Mouse (Mus musculus): ENCODE measurements around the gene Phactr2. TPM values are rescaled to one million over a fixed set of nuclear protein-coding genes. Genes with fewer than 3 reads are reported as not detected.

Gene Phactr2
- polyA plus RNA-seq, 1 experiment from 2014 or later, result 55.5 TPM

GRCm38 (mm10) chr10:13438118-13438821 is 35.9 kb downstream of the Phactr2 start:
- 68% methylated on average over 10 of the region's 10 CpGs for WGBS
- ATAC-seq (replicated peaks; ENCODE audit: extremely low read depth, insufficient read depth, low FRiP score), result no peak

DNA sequence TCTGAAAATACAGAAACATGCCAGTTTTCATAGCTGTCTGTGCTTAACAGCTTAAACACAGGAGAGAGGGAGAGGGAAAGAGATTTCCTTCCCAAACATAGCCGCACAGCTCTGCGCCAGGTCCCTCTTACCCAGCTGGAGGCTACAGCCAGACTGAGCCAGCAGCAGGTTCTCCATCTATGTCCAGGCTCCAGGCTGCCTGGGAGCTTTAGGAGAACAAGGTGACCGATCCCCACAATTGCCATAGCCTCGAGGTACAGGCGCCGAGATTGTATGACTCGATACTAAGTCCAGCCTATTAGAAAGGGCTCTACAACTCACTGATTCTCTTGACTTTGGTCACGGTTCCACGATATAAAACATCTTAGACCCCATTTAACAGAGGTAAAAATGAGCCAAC is 37.2 kb downstream of the Phactr2 start:
- Histone ChIP-seq H3K4me1 (ENCODE audit: control insufficient read depth, insufficient read depth, low read length) (peaks cover 14% of the 10 kb centered on the region), H3K9me3 (replicated peaks; ENCODE audit: control insufficient read depth, low read length) (no peaks in the 10 kb centered on the region), H3K27me3 (ENCODE audit: control insufficient read depth, insufficient read depth, low read length) (no peaks in the 10 kb centered on the region), H3K4me2 (ENCODE audit: low read depth, low read length) (peak overlapping the region; percentile 46), H3K9ac (ENCODE audit: low read length) (no peak overlapping the region), H3K36me3 (ENCODE audit: control insufficient read depth, insufficient read depth) (no peaks in the 10 kb centered on the region), H3K27ac (ENCODE audit: low read length) (peak overlapping the region; percentile 65), H3K4me3 (ENCODE audit: low read length) (no peak overlapping the region)
- 72% methylated on average over 9 of the region's 9 CpGs for WGBS
- ATAC-seq (replicated peaks; ENCODE audit: extremely low read depth, insufficient read depth, low FRiP score), result no peak

More at GRCm38 (mm10) chr10:13438118-13438821, 35.9 kb downstream of the Phactr2 start:
- H3K4me3 ChIP-seq (ENCODE audit: low read length), result no peak overlapping the region
- peaks cover 14% of the 10 kb centered on the region for H3K4me1 ChIP-seq (ENCODE audit: control insufficient read depth, insufficient read depth, low read length)
- no peak overlapping the region for H3K4me2 ChIP-seq (ENCODE audit: low read depth, low read length)
- no peaks in the 10 kb centered on the region for H3K36me3 ChIP-seq (ENCODE audit: control insufficient read depth, insufficient read depth)
- no peaks in the 10 kb centered on the region for H3K27me3 ChIP-seq (ENCODE audit: control insufficient read depth, insufficient read depth, low read length)
- no peaks in the 10 kb centered on the region for H3K9me3 ChIP-seq (replicated peaks; ENCODE audit: control insufficient read depth, low read length)
- H3K9ac ChIP-seq (ENCODE audit: low read length), result no peak overlapping the region
- no peak overlapping the region for H3K27ac ChIP-seq (ENCODE audit: low read length)

GRCm38 (mm10) chr10:13433016-13433415 is 41.2 kb downstream of the Phactr2 start:
- Histone ChIP-seq H3K36me3 (ENCODE audit: control insufficient read depth, insufficient read depth) (no peaks in the 10 kb centered on the region), H3K4me1 (ENCODE audit: control insufficient read depth, insufficient read depth, low read length) (peaks cover 17% of the 10 kb centered on the region), H3K27ac (ENCODE audit: low read length) (no peak overlapping the region), H3K4me2 (ENCODE audit: low read depth, low read length) (no peak overlapping the region), H3K9me3 (replicated peaks; ENCODE audit: control insufficient read depth, low read length) (no peaks in the 10 kb centered on the region), H3K27me3 (ENCODE audit: control insufficient read depth, insufficient read depth, low read length) (no peaks in the 10 kb centered on the region), H3K9ac (ENCODE audit: low read length) (no peak overlapping the region), H3K4me3 (ENCODE audit: low read length) (no peak overlapping the region)
- whole genome bisulfite sequencing, result 75% methylated on average over 7 of the region's 7 CpGs
- ATAC-seq (replicated peaks; ENCODE audit: extremely low read depth, insufficient read depth, low FRiP score), result no peak

DNA sequence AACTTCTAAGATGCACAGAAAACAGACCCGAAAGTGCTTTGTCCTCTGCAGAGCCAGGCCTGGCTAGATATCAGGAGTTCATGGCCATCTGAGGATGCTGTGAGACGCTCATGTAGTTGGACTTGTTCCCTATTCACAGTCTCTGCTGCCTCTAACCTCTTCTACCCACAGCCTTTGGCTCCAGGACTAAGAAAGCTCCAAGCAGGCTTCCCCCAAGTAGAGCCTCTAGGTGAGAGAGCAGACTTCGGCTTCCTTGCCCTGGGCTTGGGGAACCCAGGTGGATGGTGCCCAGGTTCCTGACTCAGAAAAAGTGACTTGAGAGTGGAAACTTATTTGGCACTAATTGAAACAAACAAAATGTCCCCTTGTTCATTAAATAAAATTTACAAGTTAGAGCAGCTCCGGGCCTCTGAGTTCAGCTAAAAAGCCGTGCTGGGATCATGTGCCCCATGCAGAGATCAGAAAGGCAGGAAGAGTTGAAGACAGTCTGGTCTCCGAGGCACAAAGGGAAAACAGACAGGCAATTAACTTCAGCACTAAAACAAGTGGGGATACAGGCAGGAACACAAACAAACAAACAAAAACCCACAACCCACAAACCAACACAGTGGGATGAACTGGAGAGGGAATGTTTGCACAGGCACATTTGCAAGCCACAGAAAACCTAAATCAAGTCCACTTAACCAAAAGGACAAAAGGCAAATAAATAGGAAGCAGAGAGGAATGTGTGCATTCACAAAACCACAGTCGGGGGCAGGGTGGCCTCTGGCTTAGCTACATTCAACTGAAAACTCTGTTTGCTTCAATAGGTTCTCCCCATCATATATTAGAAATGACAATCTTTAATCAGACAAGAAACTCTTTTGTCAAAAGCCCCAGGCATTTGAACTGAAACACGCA is 42.3 kb downstream of the Phactr2 start:
- H3K9ac ChIP-seq (ENCODE audit: low read length), result no peak overlapping the region
- WGBS, result 48% methylated on average over 8 of the region's 8 CpGs
- no peaks in the 10 kb centered on the region for H3K27me3 ChIP-seq (ENCODE audit: control insufficient read depth, insufficient read depth, low read length)
- no peaks in the 10 kb centered on the region for H3K36me3 ChIP-seq (ENCODE audit: control insufficient read depth, insufficient read depth)
- peaks cover 17% of the 10 kb centered on the region for H3K4me1 ChIP-seq (ENCODE audit: control insufficient read depth, insufficient read depth, low read length)
- no peak overlapping the region for H3K27ac ChIP-seq (ENCODE audit: low read length)
- no peak overlapping the region for H3K4me2 ChIP-seq (ENCODE audit: low read depth, low read length)
- no peak for ATAC-seq (replicated peaks; ENCODE audit: extremely low read depth, insufficient read depth, low FRiP score)
- no peaks in the 10 kb centered on the region for H3K9me3 ChIP-seq (replicated peaks; ENCODE audit: control insufficient read depth, low read length)
- no peak overlapping the region for H3K4me3 ChIP-seq (ENCODE audit: low read length)

DNA sequence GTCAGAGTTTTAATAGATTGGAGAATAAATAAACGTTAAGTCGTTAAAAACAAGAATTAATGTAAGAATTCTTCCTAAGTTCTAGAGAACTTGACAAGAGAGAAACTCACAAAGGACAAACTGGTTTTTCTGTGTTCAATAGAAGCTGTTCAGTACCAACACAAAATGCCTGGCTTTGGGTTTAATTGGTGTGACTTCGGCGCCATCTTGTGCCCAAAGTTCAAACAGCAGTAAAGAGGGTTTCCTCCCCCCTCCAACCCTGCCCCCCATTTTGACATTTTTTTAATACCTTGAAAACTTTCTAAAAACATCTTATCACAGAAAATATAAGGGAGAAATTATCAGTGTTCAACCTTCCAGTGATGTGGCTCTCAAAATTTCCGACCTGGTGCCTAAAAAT is 44.4 kb downstream of the Phactr2 start:
- 8% methylated on average over 5 of the region's 5 CpGs for WGBS

GRCm38 (mm10) chr10:13429240-13429639 is 45.0 kb downstream of the Phactr2 start:
- ATAC-seq (replicated peaks; ENCODE audit: extremely low read depth, insufficient read depth, low FRiP score), result 0 out of 2 replicates have a peak, but pooled peaks have one; percentile 37
- Histone ChIP-seq H3K4me1 (ENCODE audit: control insufficient read depth, insufficient read depth, low read length) (peaks cover 10% of the 10 kb centered on the region), H3K9me3 (replicated peaks; ENCODE audit: control insufficient read depth, low read length) (no peaks in the 10 kb centered on the region), H3K4me3 (ENCODE audit: low read length) (no peak overlapping the region), H3K4me2 (ENCODE audit: low read depth, low read length) (no peak overlapping the region), H3K9ac (ENCODE audit: low read length) (no peak overlapping the region), H3K27me3 (ENCODE audit: control insufficient read depth, insufficient read depth, low read length) (no peaks in the 10 kb centered on the region), H3K27ac (ENCODE audit: low read length) (0 out of 2 replicates have a peak overlapping the region, but pooled peaks have one; percentile 23), H3K36me3 (ENCODE audit: control insufficient read depth, insufficient read depth) (no peaks in the 10 kb centered on the region)
- WGBS, result 73% methylated on average over 13 of the region's 13 CpGs

More for the DNA sequence above, 44.4 kb downstream of the Phactr2 start:
- Histone ChIP-seq H3K9ac (ENCODE audit: low read length) (no peak overlapping the region), H3K4me3 (ENCODE audit: low read length) (no peak overlapping the region), H3K36me3 (ENCODE audit: control insufficient read depth, insufficient read depth) (no peaks in the 10 kb centered on the region), H3K9me3 (replicated peaks; ENCODE audit: control insufficient read depth, low read length) (no peaks in the 10 kb centered on the region), H3K27me3 (ENCODE audit: control insufficient read depth, insufficient read depth, low read length) (no peaks in the 10 kb centered on the region), H3K4me1 (ENCODE audit: control insufficient read depth, insufficient read depth, low read length) (peaks cover 10% of the 10 kb centered on the region), H3K4me2 (ENCODE audit: low read depth, low read length) (peak overlapping the region; percentile 16), H3K27ac (ENCODE audit: low read length) (no peak overlapping the region)
- ATAC-seq (replicated peaks; ENCODE audit: extremely low read depth, insufficient read depth, low FRiP score), result no peak

- 87% methylated on average over 7 of the region's 7 CpGs for WGBS
- Histone ChIP-seq H3K27ac (ENCODE audit: low read length) (no peak overlapping the region), H3K4me1 (ENCODE audit: control insufficient read depth, insufficient read depth, low read length) (peaks cover 10% of the 10 kb centered on the region), H3K4me2 (ENCODE audit: low read depth, low read length) (no peak overlapping the region), H3K4me3 (ENCODE audit: low read length) (no peak overlapping the region), H3K9me3 (replicated peaks; ENCODE audit: control insufficient read depth, low read length) (no peaks in the 10 kb centered on the region), H3K27me3 (ENCODE audit: control insufficient read depth, insufficient read depth, low read length) (no peaks in the 10 kb centered on the region), H3K36me3 (ENCODE audit: control insufficient read depth, insufficient read depth) (no peaks in the 10 kb centered on the region), H3K9ac (ENCODE audit: low read length) (no peak overlapping the region)
- ATAC-seq (replicated peaks; ENCODE audit: extremely low read depth, insufficient read depth, low FRiP score), result no peak
Observed at GRCm38 (mm10) chr10:13428536-13428935, 45.7 kb downstream of the Phactr2 start.

DNA sequence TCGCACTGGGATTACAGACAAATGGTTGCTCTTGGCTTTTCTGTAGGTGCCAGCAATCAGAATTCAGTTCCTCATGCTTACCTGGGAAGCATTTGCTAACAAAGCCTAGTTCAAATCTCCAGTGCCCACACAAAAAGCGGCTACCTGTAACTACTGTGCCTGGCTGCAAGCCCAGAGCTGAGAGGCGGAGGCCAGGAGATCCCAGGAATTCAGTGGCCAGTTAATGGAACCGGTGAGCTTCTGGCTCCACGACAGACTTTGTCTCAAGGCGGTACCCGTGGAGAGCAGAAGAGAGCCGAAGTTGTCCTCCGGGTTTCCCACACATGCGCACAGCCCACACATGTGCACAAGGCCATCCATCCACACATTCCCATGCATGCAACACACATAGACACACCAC is 46.6 kb downstream of the Phactr2 start:
- Histone ChIP-seq H3K9me3 (replicated peaks; ENCODE audit: control insufficient read depth, low read length) (no peaks in the 10 kb centered on the region), H3K9ac (ENCODE audit: low read length) (no peak overlapping the region), H3K4me2 (ENCODE audit: low read depth, low read length) (no peak overlapping the region), H3K4me1 (ENCODE audit: control insufficient read depth, insufficient read depth, low read length) (peaks cover 10% of the 10 kb centered on the region), H3K4me3 (ENCODE audit: low read length) (no peak overlapping the region), H3K27me3 (ENCODE audit: control insufficient read depth, insufficient read depth, low read length) (no peaks in the 10 kb centered on the region), H3K27ac (ENCODE audit: low read length) (no peak overlapping the region), H3K36me3 (ENCODE audit: control insufficient read depth, insufficient read depth) (no peaks in the 10 kb centered on the region)
- ATAC-seq (replicated peaks; ENCODE audit: extremely low read depth, insufficient read depth, low FRiP score), result no peak
- WGBS, result 66% methylated on average over 10 of the region's 10 CpGs

GRCm38 (mm10) chr10:13425198-13425597 is 49.0 kb downstream of the Phactr2 start:
- Histone ChIP-seq H3K9ac (ENCODE audit: low read length) (no peak overlapping the region), H3K36me3 (ENCODE audit: control insufficient read depth, insufficient read depth) (no peaks in the 10 kb centered on the region), H3K4me2 (ENCODE audit: low read depth, low read length) (no peak overlapping the region), H3K4me3 (ENCODE audit: low read length) (no peak overlapping the region), H3K27ac (ENCODE audit: low read length) (no peak overlapping the region), H3K4me1 (ENCODE audit: control insufficient read depth, insufficient read depth, low read length) (peaks cover 8% of the 10 kb centered on the region), H3K9me3 (replicated peaks; ENCODE audit: control insufficient read depth, low read length) (no peaks in the 10 kb centered on the region), H3K27me3 (ENCODE audit: control insufficient read depth, insufficient read depth, low read length) (no peaks in the 10 kb centered on the region)
- 82% methylated on average over 9 of the region's 9 CpGs for WGBS
- no peak for ATAC-seq (replicated peaks; ENCODE audit: extremely low read depth, insufficient read depth, low FRiP score)
